Mouse (Mus musculus) myocyte (in vitro differentiated cells): ENCODE measurements around the gene Tspan5. TPM values are rescaled to one million over a fixed set of nuclear protein-coding genes. Genes with fewer than 3 reads are reported as not detected.

Source experiments
- H3K27me3 ChIP-seq: one replicate; pipeline ENCODE4 v1.6.1; 2011; ENCODE audit not compliant: control insufficient read depth, insufficient read depth, insufficient read length
- H3K36me3 ChIP-seq: one replicate; pipeline ENCODE4 v1.6.1; 2011; ENCODE audit not compliant: control insufficient read depth, insufficient read depth
- H3K4me2 ChIP-seq: one replicate; pipeline ENCODE4 v1.6.1; 2011; ENCODE audit warnings: low read depth, control low read depth
- H3K4me3 ChIP-seq: one replicate; pipeline ENCODE4 v1.5.1; 2011; ENCODE audit warnings: mild to moderate bottlenecking, control low read depth, moderate library complexity
- H3K79me2 ChIP-seq: one replicate; pipeline ENCODE4 v1.6.1; 2011; ENCODE audit not compliant: control insufficient read depth, insufficient read depth
- H3ac ChIP-seq: one replicate; pipeline ENCODE4 v1.6.1; 2011; ENCODE audit not compliant: control insufficient read depth, insufficient read length
- CEBPB ChIP-seq: IDR thresholded peaks from 2 replicates; pipeline ENCODE4 v1.6.1; 2011; ENCODE audit warnings: mild to moderate bottlenecking, moderate library complexity; ENCODE audit not compliant: poor library complexity, insufficient read depth, severe bottlenecking
- E2F4 ChIP-seq: IDR thresholded peaks from one replicate; pipeline ENCODE4 v1.6.1; 2011; ENCODE audit warnings: mild to moderate bottlenecking, control low read depth, moderate library complexity; ENCODE audit not compliant: insufficient read depth
- MAX ChIP-seq: IDR thresholded peaks from one replicate; pipeline ENCODE4 v1.6.1; 2011; ENCODE audit warnings: low read depth, mild to moderate bottlenecking, control low read depth
- MYOD1 ChIP-seq, 3 experiments: IDR thresholded peaks; one replicate each; pipeline ENCODE4 v1.6.1; 2011; ENCODE audit warnings: control low read depth in 2 of 3, low read depth in 2 of 3, mild to moderate bottlenecking in 2 of 3, moderate library complexity in 1 of 3; ENCODE audit not compliant: insufficient read length in 2 of 3, control insufficient read depth in 1 of 3
- MYOG ChIP-seq, 3 experiments: IDR thresholded peaks; one replicate each; pipeline ENCODE4 v1.6.1; 2011; ENCODE audit warnings: control low read depth in 2 of 3, low read depth in 2 of 3, mild to moderate bottlenecking in 2 of 3; ENCODE audit not compliant: insufficient read length in 2 of 3, control insufficient read depth in 1 of 3, insufficient read depth in 1 of 3
- POLR2A ChIP-seq: IDR thresholded peaks from one replicate; pipeline ENCODE4 v1.6.1; 2011; ENCODE audit warnings: low read depth, mild to moderate bottlenecking, control low read depth, moderate library complexity; ENCODE audit not compliant: insufficient read length
- POLR2AphosphoS2 ChIP-seq: IDR thresholded peaks from one replicate; pipeline ENCODE4 v1.6.1; 2011; ENCODE audit warnings: low read depth, control low read depth; ENCODE audit not compliant: insufficient read length
- REST ChIP-seq: IDR thresholded peaks from one replicate; pipeline ENCODE4 v1.6.1; 2011; ENCODE audit warnings: mild to moderate bottlenecking, control low read depth, moderate library complexity; ENCODE audit not compliant: insufficient read depth, insufficient read length
- SRF ChIP-seq: IDR thresholded peaks from one replicate; pipeline ENCODE4 v1.6.1; 2011; ENCODE audit warnings: low read depth; ENCODE audit not compliant: control insufficient read depth, insufficient read length
- TCF12 ChIP-seq: IDR thresholded peaks from one replicate; pipeline ENCODE4 v1.6.1; 2011; ENCODE audit warnings: mild to moderate bottlenecking, control low read depth; ENCODE audit not compliant: poor library complexity, insufficient read depth, severe bottlenecking
- TCF3 ChIP-seq: IDR thresholded peaks from one replicate; pipeline ENCODE4 v1.6.1; 2011; ENCODE audit warnings: low read depth, control low read depth; ENCODE audit not compliant: insufficient read length
- USF1 ChIP-seq: IDR thresholded peaks from one replicate; pipeline ENCODE4 v1.6.1; 2011; ENCODE audit warnings: low read depth, mild to moderate bottlenecking, control low read depth, moderate library complexity
- polyA plus RNA-seq: library from polyadenylated mRNA; unstranded; fragments of >200 nt; fragmentation: generic; extraction: Trizol; gene quantifications from one replicate; pipeline ENCODE4 v1.2.1, GENCODE M21; 2012; ENCODE audit warnings: missing spikeins

Gene Tspan5
- polyA plus RNA-seq, 1 experiment: 16.9 TPM

DNA sequence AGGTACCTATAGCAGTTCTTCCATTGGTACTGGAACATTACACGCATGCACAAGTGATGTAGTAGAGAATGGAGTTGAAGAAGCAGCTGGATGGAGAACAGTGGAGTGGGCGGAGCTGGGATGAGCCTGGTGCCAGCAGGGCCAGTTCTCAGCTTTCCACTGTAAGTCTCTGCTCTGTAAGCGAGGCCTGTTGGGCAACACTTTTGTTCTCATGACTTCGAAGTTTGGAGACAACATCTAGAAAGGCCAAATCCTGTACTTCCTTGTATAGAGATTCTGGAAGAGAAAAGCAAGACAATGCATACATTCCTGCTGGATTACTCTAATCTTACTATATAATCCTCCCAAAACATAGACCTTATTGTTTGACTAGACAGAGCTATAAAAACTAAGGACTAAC, 185.4 kb downstream of the Tspan5 start:
- peaks cover 23% of the 10 kb centered on the region for H3K36me3 ChIP-seq
- no peaks in the 10 kb centered on the region for H3K27me3 ChIP-seq
- H3ac ChIP-seq: no peak overlapping the region
- H3K79me2 ChIP-seq: no peaks in the 10 kb centered on the region
- TF ChIP-seq MYOD1 (IDR thresholded peaks at IDR 0.05; ENCODE audit: control insufficient read depth in 1 of 3, insufficient read length in 2 of 3, low read depth in 2 of 3) (no peak), MAX (no peak), TCF12 (no peak), MYOG (IDR thresholded peaks at IDR 0.05; ENCODE audit: control insufficient read depth in 1 of 3, insufficient read depth in 1 of 3, insufficient read length in 2 of 3, low read depth in 2 of 3) (no peak), POLR2A (no peak), USF1 (no peak), REST (no peak), POLR2AphosphoS2 (no peak), TCF3 (no peak), E2F4 (no peak), CEBPB (no peak), SRF (no peak)
- H3K4me2 ChIP-seq: no peak overlapping the region
- no peak overlapping the region for H3K4me3 ChIP-seq

DNA sequence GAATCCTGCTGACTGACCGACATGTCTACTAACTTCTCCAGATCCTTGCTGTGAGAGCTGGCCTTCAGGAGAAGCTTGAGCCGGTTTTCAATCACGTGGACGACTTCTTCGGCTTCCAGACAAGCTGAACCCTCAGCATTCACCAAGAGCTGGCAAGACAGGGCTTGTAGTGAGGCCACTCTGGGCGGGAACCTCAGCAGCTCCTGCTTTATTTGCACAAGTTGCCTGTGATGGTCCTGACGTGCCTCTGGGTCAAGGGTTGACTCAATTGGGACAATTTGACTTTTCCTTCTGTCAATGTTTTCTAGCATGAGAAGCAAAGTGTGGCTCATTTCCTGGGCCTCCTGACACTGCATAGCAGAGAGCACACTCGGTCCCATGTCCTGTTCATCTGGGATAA, 194.8 kb downstream of the Tspan5 start:
- Histone ChIP-seq H3K79me2 (no peaks in the 10 kb centered on the region), H3ac (no peak overlapping the region), H3K4me3 (no peak overlapping the region), H3K27me3 (no peaks in the 10 kb centered on the region), H3K36me3 (no peaks in the 10 kb centered on the region), H3K4me2 (no peak overlapping the region)
- TF ChIP-seq CEBPB (no peak), MYOG (IDR thresholded peaks at IDR 0.05; ENCODE audit: control insufficient read depth in 1 of 3, insufficient read depth in 1 of 3, insufficient read length in 2 of 3, low read depth in 2 of 3) (no peak), E2F4 (no peak), POLR2A (no peak), POLR2AphosphoS2 (no peak), MAX (no peak), SRF (no peak), MYOD1 (IDR thresholded peaks at IDR 0.05; ENCODE audit: control insufficient read depth in 1 of 3, insufficient read length in 2 of 3, low read depth in 2 of 3) (no peak), TCF3 (no peak), USF1 (no peak), REST (no peak), TCF12 (no peak)

DNA sequence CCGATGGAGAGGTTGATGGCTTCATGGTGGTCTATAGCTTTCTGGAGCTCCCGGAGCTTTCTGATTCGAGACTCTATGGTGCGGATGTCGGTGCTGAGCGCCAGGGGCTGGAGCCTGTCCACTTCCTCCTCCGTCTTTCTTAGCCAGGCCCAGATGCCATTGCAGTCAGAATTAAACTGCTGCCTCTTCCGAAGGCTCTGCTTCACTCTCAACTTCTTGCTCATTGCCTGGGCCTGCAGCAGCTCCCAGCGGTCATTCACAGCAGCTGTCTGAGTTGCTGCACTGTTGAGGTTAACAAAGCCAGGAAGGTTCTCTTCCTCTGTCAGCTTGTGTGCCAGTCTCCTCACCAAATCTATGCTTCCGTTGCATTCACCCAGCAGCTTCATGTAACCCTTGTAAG, 195.2 kb downstream of the Tspan5 start:
- Histone ChIP-seq H3K79me2 (no peaks in the 10 kb centered on the region), H3K27me3 (no peaks in the 10 kb centered on the region), H3ac (no peak overlapping the region), H3K4me2 (no peak overlapping the region), H3K36me3 (no peaks in the 10 kb centered on the region), H3K4me3 (no peak overlapping the region)
- TF ChIP-seq CEBPB (no peak), SRF (no peak), USF1 (no peak), MAX (no peak), TCF12 (no peak), MYOD1 (IDR thresholded peaks at IDR 0.05; ENCODE audit: control insufficient read depth in 1 of 3, insufficient read length in 2 of 3, low read depth in 2 of 3) (no peak), E2F4 (no peak)

DNA sequence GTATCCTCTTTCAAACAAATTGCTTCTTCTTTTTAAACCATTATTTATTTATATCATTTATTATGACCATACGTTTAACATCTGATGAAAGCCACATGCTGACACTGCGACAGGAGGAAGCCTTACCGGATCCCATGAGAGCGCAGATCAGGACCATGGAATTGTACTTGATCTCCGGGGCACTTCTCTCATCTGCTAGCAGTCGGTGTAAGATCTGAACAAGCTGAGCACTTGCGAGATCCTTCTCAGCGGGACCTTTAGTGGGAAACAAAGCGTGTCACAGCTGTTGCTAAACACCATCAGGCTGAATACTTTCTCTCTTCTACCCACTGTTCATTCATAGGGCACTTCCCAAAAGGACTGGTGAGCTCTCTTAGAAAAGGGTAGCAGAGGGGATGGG, 199.6 kb downstream of the Tspan5 start:
- no peaks in the 10 kb centered on the region for H3K79me2 ChIP-seq
- peaks cover 17% of the 10 kb centered on the region for H3K36me3 ChIP-seq
- no peak overlapping the region for H3K4me2 ChIP-seq
- no peak overlapping the region for H3K4me3 ChIP-seq
- H3K27me3 ChIP-seq: no peaks in the 10 kb centered on the region
- TF ChIP-seq POLR2A: no peak
- no peak for TF ChIP-seq TCF3
- no peak for TF ChIP-seq MYOD1 (IDR thresholded peaks at IDR 0.05; ENCODE audit: control insufficient read depth in 1 of 3, insufficient read length in 2 of 3, low read depth in 2 of 3)
- TF ChIP-seq SRF: no peak
- TF ChIP-seq USF1: no peak
- no peak for TF ChIP-seq MAX
- no peak for TF ChIP-seq MYOG (IDR thresholded peaks at IDR 0.05; ENCODE audit: control insufficient read depth in 1 of 3, insufficient read depth in 1 of 3, insufficient read length in 2 of 3, low read depth in 2 of 3)
- TF ChIP-seq POLR2AphosphoS2: no peak
- no peak for TF ChIP-seq REST
- no peak for TF ChIP-seq E2F4
- no peak for TF ChIP-seq CEBPB
- no peak for TF ChIP-seq TCF12
- H3ac ChIP-seq: no peak overlapping the region
